Mouse (Mus musculus) neural tube, embryonic 15.5 days (tissue): ENCODE data around the gene Mtfmt. TPM values are rescaled to one million over a fixed set of nuclear protein-coding genes. Genes with fewer than 3 reads are reported as not detected.

Experiments used
- ATAC-seq: fragments of 200-750 bp; cut with Nextera tagmentation; 2 replicates; pipeline ENCODE4 v1.8.0; 2017; ENCODE audit warnings: mild to moderate bottlenecking, moderate TSS enrichment, moderate library complexity; ENCODE audit not compliant: low FRiP score
- H3K27ac ChIP-seq: fragments of 300-500 bp; sonication (generic); replicated peaks from 2 replicates; pipeline ENCODE4 v1.5.1; 2015; ENCODE audit warnings: mild to moderate bottlenecking, inconsistent platforms
- H3K27me3 ChIP-seq: fragments of 300-500 bp; sonication (generic); replicated peaks from 2 replicates; pipeline ENCODE4 v1.6.1; 2015; ENCODE audit warnings: inconsistent platforms
- H3K36me3 ChIP-seq: fragments of 300-500 bp; sonication (generic); 2 replicates; pipeline ENCODE4 v1.6.1; 2015; ENCODE audit warnings: inconsistent platforms
- H3K4me1 ChIP-seq: fragments of 300-500 bp; sonication (generic); 2 replicates; pipeline ENCODE4 v1.6.1; 2015; ENCODE audit warnings: inconsistent platforms
- H3K4me2 ChIP-seq: fragments of 300-500 bp; sonication (generic); 2 replicates; pipeline ENCODE4 v1.6.1; 2015; ENCODE audit warnings: inconsistent platforms, mild to moderate bottlenecking, moderate library complexity
- H3K4me3 ChIP-seq: fragments of 300-500 bp; sonication (generic); replicated peaks from 2 replicates; pipeline ENCODE4 v1.5.1; 2015; ENCODE audit warnings: mild to moderate bottlenecking, inconsistent platforms
- H3K9ac ChIP-seq: fragments of 300-500 bp; sonication (generic); replicated peaks from 2 replicates; pipeline ENCODE4 v1.6.1; 2015; ENCODE audit warnings: mild to moderate bottlenecking, inconsistent platforms
- H3K9me3 ChIP-seq: fragments of 300-500 bp; sonication (generic); replicated peaks from 2 replicates; pipeline ENCODE4 v1.6.1; 2016; ENCODE audit warnings: inconsistent platforms
- WGBS: fragments of 180-500 bp; shearing (Covaris S2); methylation state at CpG from one replicate; pipeline ENCODE4 v1.1.7; 2015; ENCODE audit warnings: mixed read lengths; 5-methylcytosine and 5-hydroxymethylcytosine counted together
- polyA plus RNA-seq: library from polyadenylated mRNA; unstranded; fragments of >200 nt; fragmentation: Nextera tagmentation; extraction: Ambion mirVana; gene quantifications from 2 replicates; pipeline ENCODE4 v1.2.1, GENCODE M21; 2015

Gene Mtfmt
- polyA plus RNA-seq, 1 experiment from 2014 or later = 22.5 TPM

DNA sequence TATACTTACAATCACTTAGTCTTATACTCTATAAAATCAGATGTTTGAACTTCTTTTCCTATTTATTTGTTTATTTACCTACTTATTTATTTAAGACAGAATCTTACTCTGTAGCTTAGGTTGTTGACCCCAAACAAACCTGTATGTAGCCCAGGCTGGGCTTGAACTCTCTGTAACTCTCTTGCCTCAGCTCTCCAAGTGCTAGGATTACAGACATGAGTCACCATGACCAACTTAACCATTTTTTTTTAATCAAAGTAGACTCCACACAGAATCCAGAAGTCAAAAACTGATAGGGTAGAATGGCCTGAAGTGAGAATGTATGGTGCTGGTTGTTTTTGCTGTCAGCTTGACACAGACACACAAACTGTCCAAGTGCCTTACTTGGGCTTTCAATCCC lies 5.2 kb upstream of the Mtfmt start:
- no peaks in the 10 kb centered on the region for H3K36me3 ChIP-seq
- no peak overlapping the region for H3K27ac ChIP-seq
- no peaks in the 10 kb centered on the region for H3K9me3 ChIP-seq
- no peaks in the 10 kb centered on the region for H3K4me1 ChIP-seq
- H3K27me3 ChIP-seq = no peaks in the 10 kb centered on the region
- no peak overlapping the region for H3K9ac ChIP-seq
- no peak overlapping the region for H3K4me2 ChIP-seq
- ATAC-seq = no peak
- H3K4me3 ChIP-seq = no peak overlapping the region

GRCm38 (mm10) chr9:65430921-65431320 lies 4.7 kb upstream of the Mtfmt start:
- Histone ChIP-seq H3K9me3 (no peaks in the 10 kb centered on the region), H3K4me3 (no peak overlapping the region), H3K27me3 (no peaks in the 10 kb centered on the region), H3K9ac (no peak overlapping the region), H3K36me3 (no peaks in the 10 kb centered on the region), H3K27ac (no peak overlapping the region), H3K4me1 (no peaks in the 10 kb centered on the region), H3K4me2 (no peak overlapping the region)
- no peak for ATAC-seq
- WGBS = 86% methylated on average over 5 of the region's 5 CpGs

- H3K4me1 ChIP-seq = peaks cover 9% of the 10 kb centered on the region
- ATAC-seq = no peak
- H3K36me3 ChIP-seq = no peaks in the 10 kb centered on the region
- 0% methylated on average over 3 of the region's 3 CpGs for WGBS
- no peak overlapping the region for H3K4me2 ChIP-seq
- H3K4me3 ChIP-seq = no peak overlapping the region
- no peak overlapping the region for H3K9ac ChIP-seq
- H3K9me3 ChIP-seq = no peaks in the 10 kb centered on the region
- no peaks in the 10 kb centered on the region for H3K27me3 ChIP-seq
- no peak overlapping the region for H3K27ac ChIP-seq
Observed at GRCm38 (mm10) chr9:65432236-65432635, 3.3 kb upstream of the Mtfmt start.

DNA sequence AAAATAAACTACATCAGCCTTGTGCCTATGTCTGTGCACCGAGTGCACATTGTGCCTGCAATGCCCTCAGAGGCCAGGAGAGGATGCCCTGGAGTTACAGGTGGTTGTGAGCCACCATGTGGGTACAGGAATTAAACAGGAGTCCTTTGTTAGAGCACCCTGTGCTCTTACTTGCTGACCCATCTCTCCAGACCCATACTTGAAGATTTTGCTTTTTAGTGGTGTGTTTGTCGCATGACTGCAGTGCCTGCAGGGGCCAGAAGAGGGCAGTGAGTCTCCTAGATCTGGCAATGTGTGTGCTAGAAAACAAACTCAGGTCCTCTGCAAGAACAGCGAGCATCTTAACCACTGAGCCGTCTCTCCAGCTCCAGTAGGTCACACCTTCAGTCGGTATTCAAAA lies 1.4 kb upstream of the Mtfmt start:
- Histone ChIP-seq H3K9ac (no peak overlapping the region), H3K4me2 (no peak overlapping the region), H3K4me3 (no peak overlapping the region), H3K4me1 (peaks cover 15% of the 10 kb centered on the region), H3K9me3 (no peaks in the 10 kb centered on the region), H3K36me3 (0 out of 2 replicates have a peak, but pooled peaks cover 2% of the 10 kb centered on the region), H3K27me3 (no peaks in the 10 kb centered on the region), H3K27ac (no peak overlapping the region)
- ATAC-seq = no peak
- 72% methylated on average over 5 of the region's 5 CpGs for WGBS

DNA sequence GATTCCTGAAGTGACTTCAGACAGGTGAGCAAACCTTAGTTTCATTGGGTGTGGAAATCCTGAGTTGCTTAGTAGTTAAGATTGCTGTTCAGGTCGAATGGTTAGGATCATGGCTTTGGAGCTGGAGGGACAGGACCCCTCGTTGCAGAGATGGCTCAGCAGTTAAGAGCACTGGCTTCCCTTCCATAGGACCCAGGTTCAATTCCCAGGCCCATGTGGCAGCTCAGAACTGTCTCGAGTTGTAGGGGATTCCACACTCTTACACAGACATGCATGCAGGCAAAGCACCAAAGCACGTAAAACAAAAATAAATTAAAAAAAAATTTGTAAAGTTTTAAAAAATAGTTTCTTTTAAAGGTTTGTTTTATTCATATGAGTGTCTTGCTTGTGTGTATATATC lies 371 bp upstream of the Mtfmt start:
- Histone ChIP-seq H3K4me3 (no peak overlapping the region; the same call in 1 of the 2 replicates), H3K4me1 (peaks cover 15% of the 10 kb centered on the region), H3K27ac (no peak overlapping the region), H3K9ac (no peak overlapping the region), H3K9me3 (no peaks in the 10 kb centered on the region), H3K27me3 (no peaks in the 10 kb centered on the region), H3K36me3 (peaks cover 9% of the 10 kb centered on the region; the same call in 1 of the 2 replicates), H3K4me2 (peak overlapping the region; percentile 71; the same call in 1 of the 2 replicates)
- ATAC-seq = peak; percentile 25; the same call in 1 of the 2 replicates
- 76% methylated on average over 4 of the region's 4 CpGs for WGBS

DNA sequence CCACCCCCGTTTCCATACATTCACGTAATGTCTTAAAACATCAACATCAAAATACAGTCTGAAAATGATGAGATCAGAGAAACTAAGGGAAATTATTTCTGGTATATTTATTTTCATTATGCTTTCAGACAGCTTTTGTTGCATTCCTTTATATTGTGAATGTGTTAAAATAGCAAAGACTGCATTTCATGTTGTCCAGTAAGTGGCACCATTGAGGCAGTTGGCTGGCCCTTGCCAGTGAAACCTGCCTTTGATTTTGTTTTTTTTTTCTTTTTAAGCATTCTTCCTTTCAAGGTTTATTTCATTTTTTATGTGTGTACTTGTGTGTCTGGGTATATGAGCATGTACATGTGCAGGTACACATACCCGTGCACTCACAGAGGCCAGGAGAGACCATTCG lies 9.1 kb downstream of the Mtfmt start:
- Histone ChIP-seq H3K9ac (no peak overlapping the region), H3K4me3 (no peak overlapping the region), H3K27ac (no peak overlapping the region), H3K4me2 (no peak overlapping the region), H3K4me1 (no peaks in the 10 kb centered on the region), H3K36me3 (peaks cover 77% of the 10 kb centered on the region), H3K27me3 (no peaks in the 10 kb centered on the region), H3K9me3 (no peaks in the 10 kb centered on the region)
- WGBS = 92% methylated on average over 4 of the region's 4 CpGs
- no peak for ATAC-seq

DNA sequence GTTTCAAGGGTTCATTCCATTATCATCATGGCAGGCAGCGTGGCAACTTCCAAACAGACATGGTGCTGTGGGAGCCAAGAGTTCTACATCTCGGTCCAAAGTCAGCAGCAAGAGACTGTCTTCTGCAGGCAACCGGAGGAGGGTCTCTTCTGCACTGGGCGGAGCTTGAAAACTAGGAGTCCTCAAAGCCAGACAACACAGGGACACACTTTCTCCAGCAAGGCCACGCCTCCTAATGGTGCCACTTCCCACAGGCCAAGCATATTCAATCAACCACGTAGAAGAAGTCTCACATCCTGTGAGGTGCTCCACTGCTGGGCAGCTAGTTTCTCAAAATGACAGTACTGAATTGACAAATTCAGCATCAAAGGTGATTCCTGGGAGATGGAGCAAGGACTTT lies 12.4 kb downstream of the Mtfmt start:
- Histone ChIP-seq H3K36me3 (peaks cover 68% of the 10 kb centered on the region), H3K9ac (no peak overlapping the region), H3K27me3 (no peaks in the 10 kb centered on the region), H3K4me2 (no peak overlapping the region), H3K27ac (no peak overlapping the region), H3K9me3 (no peaks in the 10 kb centered on the region), H3K4me3 (no peak overlapping the region), H3K4me1 (no peaks in the 10 kb centered on the region)
- no peak for ATAC-seq
- WGBS = 94% methylated on average over 6 of the region's 6 CpGs

DNA sequence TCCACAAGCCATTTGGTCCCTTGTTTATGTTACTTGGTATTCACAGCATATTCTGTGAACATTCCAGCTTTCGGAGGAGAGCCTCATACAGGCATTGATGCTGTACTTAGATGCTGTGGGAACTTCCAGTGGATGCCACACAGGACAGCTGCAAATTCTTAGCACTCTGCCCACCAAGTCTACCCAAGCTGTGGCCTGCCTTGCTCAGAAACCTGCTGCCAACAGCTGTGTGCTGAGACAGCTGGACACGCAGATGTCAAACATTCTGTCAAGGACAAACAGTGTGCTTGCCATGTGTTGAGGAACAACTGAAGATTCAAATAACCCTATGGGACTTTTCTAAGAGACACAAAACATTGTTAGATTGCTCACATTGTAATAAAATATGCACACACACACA lies 23.4 kb downstream of the Mtfmt start:
- peaks cover 24% of the 10 kb centered on the region for H3K4me1 ChIP-seq
- no peak overlapping the region for H3K27ac ChIP-seq
- H3K4me3 ChIP-seq = no peak overlapping the region
- no peaks in the 10 kb centered on the region for H3K27me3 ChIP-seq
- H3K9ac ChIP-seq = no peak overlapping the region
- H3K4me2 ChIP-seq = no peak overlapping the region
- H3K9me3 ChIP-seq = no peaks in the 10 kb centered on the region
- no peak for ATAC-seq
- 88% methylated on average over 2 of the region's 2 CpGs for WGBS
- no peaks in the 10 kb centered on the region for H3K36me3 ChIP-seq

- 29% methylated on average over 3 of the region's 3 CpGs for WGBS
- Histone ChIP-seq H3K36me3 (peaks cover 2% of the 10 kb centered on the region), H3K4me1 (peaks cover 24% of the 10 kb centered on the region), H3K4me2 (peak overlapping the region; percentile 81), H3K9ac (peak overlapping the region; percentile 83), H3K9me3 (no peaks in the 10 kb centered on the region), H3K27ac (peak overlapping the region; percentile 89), H3K4me3 (peak overlapping the region; percentile 77), H3K27me3 (no peaks in the 10 kb centered on the region)
- peak; percentile 46; the same call in 1 of the 2 replicates for ATAC-seq
Observed at GRCm38 (mm10) chr9:65460198-65460597, 24.6 kb downstream of the Mtfmt start.

GRCm38 (mm10) chr9:65460732-65461442 lies 25.3 kb downstream of the Mtfmt start, which contains the start of gene Spg21:
TSS of gene Spg21 (plus strand) at chr9:65460947.
- peak within 1 kb of the TSS; percentile 89 for H3K27ac ChIP-seq
- H3K4me2 ChIP-seq = peak within 1 kb of the TSS; percentile 81
- peaks cover 24% of the 10 kb centered on the region for H3K4me1 ChIP-seq
- peak within 1 kb of the TSS; percentile 83 for H3K9ac ChIP-seq
- peaks cover 9% of the 10 kb centered on the region for H3K36me3 ChIP-seq
- no peaks in the 10 kb centered on the region for H3K9me3 ChIP-seq
- peak; percentile 97 for ATAC-seq
- H3K27me3 ChIP-seq = no peaks in the 10 kb centered on the region
- peak within 1 kb of the TSS; percentile 77 for H3K4me3 ChIP-seq
- 0% methylated on average over 53 of the region's 53 CpGs for WGBS

DNA sequence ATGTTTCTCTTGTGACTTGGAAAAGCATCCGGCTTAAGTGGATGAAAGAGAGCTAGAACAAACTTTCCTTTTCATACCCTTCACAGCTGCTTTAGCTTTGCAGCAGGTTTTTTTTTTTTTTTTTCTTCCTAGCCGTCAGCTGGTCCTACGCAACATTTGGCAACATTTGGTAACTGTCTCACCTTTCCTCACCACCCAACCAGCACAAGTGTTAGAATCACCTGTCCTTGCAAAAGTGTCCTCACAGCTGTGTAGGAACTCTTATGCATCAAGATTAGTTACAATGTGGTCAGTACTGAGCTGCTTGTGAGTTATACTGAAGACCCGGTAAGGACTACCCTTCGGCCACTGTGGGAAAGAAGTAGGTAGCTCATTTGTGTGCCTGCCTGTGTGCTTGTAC lies 27.0 kb downstream of the Mtfmt start:
- H3K27ac ChIP-seq = no peak overlapping the region
- ATAC-seq = no peak
- no peak overlapping the region; the same call in 1 of the 2 replicates for H3K4me2 ChIP-seq
- H3K9me3 ChIP-seq = no peaks in the 10 kb centered on the region
- H3K36me3 ChIP-seq = peaks cover 19% of the 10 kb centered on the region
- H3K27me3 ChIP-seq = no peaks in the 10 kb centered on the region
- WGBS = 79% methylated on average over 5 of the region's 5 CpGs
- H3K4me3 ChIP-seq = no peak overlapping the region
- H3K9ac ChIP-seq = no peak overlapping the region
- peaks cover 24% of the 10 kb centered on the region for H3K4me1 ChIP-seq

DNA sequence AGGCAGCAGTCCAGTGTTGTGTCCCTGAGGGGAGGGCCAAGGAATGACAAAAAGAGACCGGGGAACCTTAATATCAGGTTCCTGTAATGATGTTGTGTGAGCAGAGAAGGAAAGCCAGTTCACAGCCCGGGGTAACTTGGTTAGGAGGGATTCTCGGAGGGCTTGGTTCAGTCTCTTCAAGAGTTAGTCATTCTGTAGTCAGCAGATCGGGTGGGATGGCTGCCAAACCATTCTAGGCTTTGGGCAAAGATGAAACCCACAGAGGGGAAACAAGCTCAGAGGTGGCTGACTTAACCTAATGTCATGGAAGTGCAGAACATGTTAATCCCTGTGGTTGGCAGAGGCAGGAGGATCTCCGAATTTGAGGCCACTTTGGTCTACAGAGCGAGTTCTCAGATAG lies 28.6 kb downstream of the Mtfmt start:
- ATAC-seq = no peak
- Histone ChIP-seq H3K9ac (no peak overlapping the region), H3K4me2 (no peak overlapping the region), H3K36me3 (peaks cover 26% of the 10 kb centered on the region), H3K27me3 (no peaks in the 10 kb centered on the region), H3K9me3 (no peaks in the 10 kb centered on the region), H3K27ac (no peak overlapping the region), H3K4me1 (peaks cover 24% of the 10 kb centered on the region), H3K4me3 (no peak overlapping the region)
- 95% methylated on average over 6 of the region's 6 CpGs for WGBS
